ENCODE assay signal across 8 mouse cellular contexts in the genomic region with DNA sequence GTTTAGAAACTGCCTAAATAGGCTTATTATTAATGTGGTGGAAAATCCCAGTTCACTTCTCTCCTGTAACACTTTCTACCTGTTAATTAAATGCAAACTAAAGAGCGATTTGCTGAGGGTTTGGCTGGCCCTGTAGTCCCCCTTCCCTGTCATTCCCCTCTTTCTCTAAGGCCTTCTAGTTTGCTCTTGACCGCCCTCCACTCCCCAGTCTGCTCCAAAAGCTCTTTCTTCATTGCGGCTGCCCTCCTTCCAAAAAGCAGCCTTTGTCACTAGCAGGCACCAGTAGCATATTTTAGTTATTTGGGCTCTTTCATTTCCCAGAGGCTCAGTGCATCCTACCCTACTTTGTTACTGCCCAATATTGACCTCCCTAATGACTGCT. TPM values are rescaled to one million over a fixed set of nuclear protein-coding genes. Genes with fewer than 3 reads are reported as not detected.
DNase-seq lines count a peak whose midpoint lies in the region; ATAC-seq and TF ChIP-seq lines count a peak whose summit lies in the region.
"Had no signal": no experiment of that assay in that cellular context is flagged by ENCODE, and none has a peak within 500 bp of the region (broad histone marks: within the 10 kb centered on the region; RNA-seq: fewer than 3 reads in every experiment).

No protein-coding gene starts in this region.

- no peak overlapping the region for H3K9ac ChIP-seq in forebrain, embryonic 13.5 days
- no peak overlapping the region for H3K9ac ChIP-seq in neural tube, embryonic 13.5 days

- 46% methylated on average over 3 of the region's 3 CpGs for WGBS in forebrain, embryonic 13.5 days
- 52% methylated on average over 3 of the region's 3 CpGs for WGBS in neural tube, embryonic 13.5 days

- H3K4me2 ChIP-seq in forebrain, embryonic 13.5 days, result peak overlapping the region; percentile 95
- peak overlapping the region; percentile 97 for H3K4me2 ChIP-seq in neural tube, embryonic 13.5 days

- peak overlapping the region; percentile 74 for H3K27ac ChIP-seq in left cerebral cortex, adult 2 months
- no peak overlapping the region for H3K27ac ChIP-seq in forebrain, embryonic 13.5 days
- no peak overlapping the region for H3K27ac ChIP-seq in neural tube, embryonic 13.5 days (replicated peaks)
- H3K27ac ChIP-seq: liver, embryonic 13.5 days had no signal

- no peak for DNase-seq in left cerebral cortex, adult 2 months (ENCODE audit: extremely low spot score in 1 of 2, low spot score in 2 of 2)
- no peak for DNase-seq in left cerebral cortex, postnatal 25 days (ENCODE audit: low spot score in 2 of 2)
- DNase-seq in kidney, postnatal 10 days, result peak; percentile 24
- DNase-seq in adipocyte (ENCODE audit: low spot score), result no peak
- DNase-seq in testis, postnatal 14 days (ENCODE audit: low spot score), result no peak
- DNase-seq: liver, embryonic 13.5 days had no signal

- intact Hi-C loops in left cerebral cortex, adult 2 months (cut with DNase I), result loop anchor here (5.0 kb wide), 1 partner anchor 85 kb away; no protein-coding TSS in a partner anchor
- intact Hi-C loops in left cerebral cortex, postnatal 25 days (cut with DNase I), result loop anchor here (5.0 kb wide), 1 partner anchor 55 kb away; no protein-coding TSS in a partner anchor

- peak; percentile 44 for ATAC-seq in forebrain, embryonic 13.5 days
- ATAC-seq in neural tube, embryonic 13.5 days (ENCODE audit: low read depth), result peak; percentile 24; the same call in 1 of the 2 replicates

- H3K27me3 ChIP-seq in forebrain, embryonic 13.5 days, result no peaks in the 10 kb centered on the region
- peaks cover 12% of the 10 kb centered on the region for H3K27me3 ChIP-seq in neural tube, embryonic 13.5 days

- H3K9me3 ChIP-seq in forebrain, embryonic 13.5 days (replicated peaks), result no peaks in the 10 kb centered on the region
- H3K9me3 ChIP-seq in neural tube, embryonic 13.5 days, result no peaks in the 10 kb centered on the region
- H3K9me3 ChIP-seq: liver, embryonic 13.5 days had no signal

- H3K4me3 ChIP-seq in left cerebral cortex, adult 2 months, result peak overlapping the region; percentile 63
- peak overlapping the region; percentile 47; the same call in 1 of the 2 replicates for H3K4me3 ChIP-seq in forebrain, embryonic 13.5 days
- peak overlapping the region; percentile 47; the same call in 1 of the 2 replicates for H3K4me3 ChIP-seq in neural tube, embryonic 13.5 days

- no peaks in the 10 kb centered on the region for H3K36me3 ChIP-seq in forebrain, embryonic 13.5 days (ENCODE audit: poor library complexity, severe bottlenecking)
- H3K36me3 ChIP-seq in neural tube, embryonic 13.5 days, result no peaks in the 10 kb centered on the region
- H3K36me3 ChIP-seq: liver, embryonic 13.5 days had no signal

- TF ChIP-seq CTCF in left cerebral cortex, adult 2 months (IDR thresholded peaks at IDR 0.05), result no peak

- H3K4me1 ChIP-seq in forebrain, embryonic 13.5 days, result peaks cover 12% of the 10 kb centered on the region
- peaks cover 9% of the 10 kb centered on the region for H3K4me1 ChIP-seq in neural tube, embryonic 13.5 days (replicated peaks)

RNA-seq across cellular contexts. Expression of gene Pdk4, which starts 0.7 kb away (rescaled TPM):
- 10 to 100 TPM; 11.0 to 18.8 TPM for total RNA-seq in left cerebral cortex, adult 2 months (2021)
- total RNA-seq in left cerebral cortex, postnatal 25 days (2021), result 10 to 100 TPM in 1 of 2 experiments, 1 to 10 TPM in 1; 9.1 to 10.0 TPM
- 0.88 and 0.92 TPM in 2 replicates for polyA plus RNA-seq in forebrain, embryonic 13.5 days (2015; fragmentation: Nextera tagmentation; extraction: Ambion mirVana)
- 0.92 and 1.4 TPM in 2 replicates for polyA plus RNA-seq in neural tube, embryonic 13.5 days (2015; fragmentation: Nextera tagmentation; extraction: Ambion mirVana)
